Mouse (Mus musculus): ENCODE data around the gene Dnase2a. TPM values are rescaled to one million over a fixed set of nuclear protein-coding genes. Genes with fewer than 3 reads are reported as not detected.

Gene Dnase2a
- polyA plus RNA-seq, 1 experiment from 2014 or later: 12.8 TPM

DNA sequence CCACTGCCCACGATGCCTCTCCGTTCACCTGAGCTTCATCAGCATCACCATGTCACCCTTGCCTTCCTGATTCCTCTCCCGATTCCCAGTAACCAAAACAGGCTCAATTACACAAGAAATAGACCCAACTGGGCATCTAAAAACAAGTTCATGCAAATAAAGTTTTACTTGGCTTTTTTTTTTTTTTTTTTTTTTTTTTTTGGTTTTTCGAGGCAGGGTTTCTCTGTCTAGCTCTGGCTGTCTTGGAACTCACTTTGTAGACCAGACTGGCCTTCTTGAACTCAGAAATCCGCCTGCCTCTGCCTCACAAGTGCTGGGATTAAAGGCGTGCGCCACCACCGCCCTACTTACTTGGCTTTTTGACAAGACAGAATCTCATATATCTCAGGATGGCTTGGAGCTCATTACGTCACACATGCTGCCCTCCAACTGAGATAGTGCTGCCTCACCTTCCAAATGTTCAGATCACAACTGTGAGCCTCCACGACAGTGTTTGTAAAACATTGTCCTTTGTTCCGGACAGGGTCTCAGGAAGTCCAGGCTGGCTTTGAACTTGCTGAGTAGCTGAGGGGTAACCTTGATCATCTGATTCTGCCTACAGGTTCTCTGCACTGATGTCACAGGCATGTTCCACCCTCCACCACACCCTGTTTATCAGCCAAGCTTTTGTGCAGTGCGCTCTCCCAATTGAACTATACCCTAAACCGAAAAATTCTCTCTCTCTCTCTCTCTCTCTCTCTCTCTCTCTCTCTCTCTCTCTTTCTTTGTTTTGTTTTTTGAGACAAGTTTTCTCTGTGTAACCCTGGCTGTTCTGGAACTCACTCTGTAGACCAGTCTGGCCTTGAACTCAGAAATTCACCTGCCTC is 29.5 kb downstream of the Dnase2a start:
- Histone ChIP-seq H3K27me3 (peaks cover 88% of the 10 kb centered on the region), H3K36me3 (no peaks in the 10 kb centered on the region), H3K4me3 (replicated peaks) (peak overlapping the region; percentile 46), H3K9ac (replicated peaks) (no peak overlapping the region), H3K9me3 (no peaks in the 10 kb centered on the region), H3K4me1 (replicated peaks) (peaks cover 24% of the 10 kb centered on the region), H3K27ac (no peak overlapping the region), H3K4me2 (peak overlapping the region; percentile 80)
- ATAC-seq (ENCODE audit: insufficient number of reproducible peaks, insufficient read depth, low FRiP score, low TSS enrichment, low read depth): no peak
- WGBS: 68% methylated on average over 13 of the region's 13 CpGs

DNA sequence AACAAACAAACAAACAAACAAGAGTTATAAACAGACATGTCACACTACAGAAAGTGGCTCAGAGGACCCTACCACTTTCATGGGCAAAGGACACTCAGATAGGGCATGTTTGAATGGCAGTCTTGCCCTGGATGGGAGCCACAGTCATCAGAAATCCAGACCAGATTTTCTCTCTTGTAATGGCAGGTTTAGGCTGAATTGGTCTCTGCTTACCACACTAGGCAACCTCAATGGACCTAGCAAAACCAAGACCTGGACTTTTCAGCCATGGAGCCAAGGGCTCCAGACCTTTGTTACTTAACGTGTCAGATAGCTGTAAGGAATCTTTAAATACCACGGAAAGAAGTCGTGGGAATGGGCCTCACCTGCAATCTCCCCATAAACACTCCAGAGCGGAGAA is 35.3 kb downstream of the Dnase2a start:
- Histone ChIP-seq H3K27me3 (peaks cover 91% of the 10 kb centered on the region), H3K9ac (replicated peaks) (no peak overlapping the region), H3K36me3 (no peaks in the 10 kb centered on the region), H3K27ac (no peak overlapping the region), H3K4me2 (no peak overlapping the region), H3K4me3 (replicated peaks) (no peak overlapping the region), H3K9me3 (no peaks in the 10 kb centered on the region), H3K4me1 (replicated peaks) (peaks cover 11% of the 10 kb centered on the region)
- WGBS: 18% methylated on average over 4 of the region's 4 CpGs
- no peak for ATAC-seq (ENCODE audit: insufficient number of reproducible peaks, insufficient read depth, low FRiP score, low TSS enrichment, low read depth)

DNA sequence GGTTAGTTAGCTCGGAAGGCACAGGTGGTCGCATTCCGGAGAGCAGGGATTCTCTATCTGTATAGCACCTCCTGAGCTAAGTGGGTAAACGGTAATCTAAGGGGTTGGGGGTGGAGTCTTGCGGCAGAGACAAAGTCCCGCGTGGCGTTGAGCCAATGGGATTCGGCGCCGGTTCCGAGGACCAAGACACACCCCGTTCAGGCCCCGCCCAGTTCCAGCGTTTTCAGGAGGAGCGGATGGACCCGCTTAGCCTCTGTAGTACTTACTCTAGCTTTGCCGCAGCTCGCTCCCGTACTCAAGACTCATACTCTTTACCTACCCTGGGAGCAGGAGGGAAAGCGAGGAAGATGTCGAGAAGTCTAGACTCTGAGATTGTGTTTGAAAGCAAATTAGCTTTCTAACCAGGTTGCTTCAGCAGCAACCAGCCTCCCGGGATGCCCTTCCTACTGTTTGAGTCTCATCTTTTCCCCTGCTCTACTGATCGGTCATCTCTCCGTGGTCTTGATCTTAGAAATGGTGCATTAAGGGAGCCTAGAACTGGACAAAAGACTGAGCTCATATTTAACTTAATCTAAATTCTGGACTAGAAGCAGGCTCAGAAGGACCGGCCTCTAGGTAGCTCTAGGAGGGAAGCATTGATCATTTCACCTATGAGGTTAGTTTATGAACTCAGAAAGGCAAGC is 36.3 kb downstream of the Dnase2a start:
- H3K36me3 ChIP-seq: no peaks in the 10 kb centered on the region
- ATAC-seq (ENCODE audit: insufficient number of reproducible peaks, insufficient read depth, low FRiP score, low TSS enrichment, low read depth): no peak
- 3% methylated on average over 26 of the region's 26 CpGs for WGBS
- peak overlapping the region; percentile 47; the same call in 1 of the 2 replicates for H3K4me3 ChIP-seq (replicated peaks)
- H3K9ac ChIP-seq (replicated peaks): no peak overlapping the region
- H3K4me2 ChIP-seq: peak overlapping the region; percentile 30
- peaks cover 89% of the 10 kb centered on the region for H3K27me3 ChIP-seq
- no peaks in the 10 kb centered on the region for H3K9me3 ChIP-seq
- H3K27ac ChIP-seq: no peak overlapping the region
- H3K4me1 ChIP-seq (replicated peaks): peaks cover 11% of the 10 kb centered on the region

DNA sequence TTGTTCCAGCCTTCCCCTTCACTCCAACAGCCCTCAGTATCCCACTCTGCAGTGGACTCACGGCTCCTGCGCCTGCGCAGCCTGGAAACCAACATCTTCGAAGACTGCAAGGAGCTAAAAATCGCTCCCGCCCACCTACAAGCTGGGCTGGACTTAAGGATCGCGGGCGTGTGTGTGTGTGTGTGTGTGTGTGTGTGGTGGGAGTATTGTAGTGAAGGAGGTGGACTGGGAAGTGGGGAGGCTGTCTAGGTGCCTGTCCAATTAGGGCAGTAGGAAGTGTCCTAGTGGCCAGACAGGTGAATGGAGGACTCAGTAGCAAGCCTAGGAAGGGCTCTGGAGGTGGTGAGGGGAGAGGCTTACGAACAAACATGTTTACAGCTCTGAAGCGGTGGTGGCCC is 36.9 kb downstream of the Dnase2a start:
- H3K27ac ChIP-seq: no peak overlapping the region
- peaks cover 91% of the 10 kb centered on the region for H3K27me3 ChIP-seq
- H3K4me3 ChIP-seq (replicated peaks): peak overlapping the region; percentile 47
- peak; percentile 24; the same call in 1 of the 2 replicates for ATAC-seq (ENCODE audit: insufficient number of reproducible peaks, insufficient read depth, low FRiP score, low TSS enrichment, low read depth)
- no peaks in the 10 kb centered on the region for H3K9me3 ChIP-seq
- peak overlapping the region; percentile 86 for H3K4me2 ChIP-seq
- no peak overlapping the region for H3K9ac ChIP-seq (replicated peaks)
- no peaks in the 10 kb centered on the region for H3K36me3 ChIP-seq
- H3K4me1 ChIP-seq (replicated peaks): peaks cover 11% of the 10 kb centered on the region
- WGBS: 6% methylated on average over 11 of the region's 11 CpGs

DNA sequence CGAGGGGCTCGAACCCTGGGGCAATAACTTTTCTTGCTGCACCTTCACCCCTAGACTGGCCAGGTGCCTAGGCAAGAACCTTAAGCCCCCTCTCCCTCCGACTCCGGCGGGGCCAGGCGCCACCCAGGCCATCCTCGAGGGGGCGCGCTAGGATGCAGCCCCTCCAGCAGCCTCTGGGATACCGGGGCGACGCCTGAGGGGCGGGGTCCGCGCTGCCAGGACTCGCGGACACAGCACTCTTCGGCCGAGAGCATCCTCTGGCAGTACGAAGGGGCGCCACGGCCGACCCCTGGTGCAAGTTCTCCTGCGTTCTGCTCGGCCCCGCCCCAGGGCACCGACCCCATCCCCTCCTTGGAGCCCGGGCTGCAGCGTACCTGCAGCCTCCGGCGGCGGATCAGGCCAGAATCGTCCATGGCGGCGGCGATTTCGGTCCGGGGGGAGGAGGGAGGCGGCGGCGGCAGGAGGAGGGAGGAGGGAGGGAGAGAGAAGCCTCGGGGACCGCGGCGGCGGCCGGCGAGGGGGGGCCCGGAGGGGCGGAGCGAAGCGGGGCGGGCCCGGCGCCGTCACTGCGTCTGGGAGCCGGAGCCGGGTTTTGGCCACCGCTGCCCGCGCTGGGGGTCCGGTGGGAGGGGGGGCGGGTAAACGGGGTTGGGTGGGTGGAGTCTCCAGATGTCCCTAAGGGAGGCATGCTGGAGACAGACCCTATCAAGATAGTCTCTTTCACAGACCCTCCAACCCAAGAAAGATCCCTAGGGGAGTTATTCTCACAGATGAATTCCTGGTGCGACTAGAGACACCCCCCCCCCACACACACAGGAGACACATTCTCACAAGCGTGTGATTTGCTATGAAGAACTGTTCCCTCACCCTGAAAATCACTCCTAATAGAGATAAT is 37.5 kb downstream of the Dnase2a start:
- Histone ChIP-seq H3K4me3 (replicated peaks) (peak overlapping the region; percentile 47), H3K9ac (replicated peaks) (peak overlapping the region; percentile 34; the same call in 1 of the 2 replicates), H3K36me3 (no peaks in the 10 kb centered on the region), H3K9me3 (no peaks in the 10 kb centered on the region), H3K27me3 (peaks cover 91% of the 10 kb centered on the region), H3K27ac (no peak overlapping the region), H3K4me1 (replicated peaks) (peaks cover 11% of the 10 kb centered on the region), H3K4me2 (peak overlapping the region; percentile 86)
- WGBS: 1% methylated on average over 50 of the region's 67 CpGs
- no peak; the same call in 1 of the 2 replicates for ATAC-seq (ENCODE audit: insufficient number of reproducible peaks, insufficient read depth, low FRiP score, low TSS enrichment, low read depth)

DNA sequence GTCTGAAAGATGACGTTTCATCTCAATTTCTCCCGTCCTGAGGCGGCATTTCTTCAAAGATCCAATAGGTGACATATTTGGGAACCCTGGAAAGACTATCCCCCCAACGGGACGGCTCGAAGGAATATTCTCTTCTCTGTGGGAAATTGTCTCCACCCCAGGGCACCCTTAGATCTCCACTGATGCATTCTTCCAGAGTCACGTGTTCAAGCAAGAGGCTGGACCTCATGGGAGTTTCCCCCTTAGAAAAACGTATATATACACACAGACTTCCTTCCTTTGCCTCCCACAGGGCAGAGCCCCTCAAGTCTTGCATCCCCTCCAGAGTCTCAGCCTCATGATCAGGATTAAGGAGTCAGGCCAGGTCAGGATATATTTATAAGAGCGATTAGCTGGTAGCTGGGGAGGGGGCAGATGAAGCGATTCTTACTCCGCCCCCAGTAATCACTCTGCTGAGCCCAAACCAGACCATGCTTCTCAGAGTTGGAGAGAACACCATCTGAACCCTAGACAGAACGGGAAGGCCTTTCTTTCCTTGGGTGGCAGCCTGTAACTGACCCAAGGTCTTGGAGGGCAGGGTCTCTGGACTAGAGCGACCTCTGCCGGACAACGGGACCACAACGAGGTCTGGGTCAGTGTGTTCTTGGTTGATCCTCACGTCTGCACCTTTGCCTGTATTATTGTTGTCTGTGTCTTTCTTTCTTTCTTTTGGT is 38.3 kb downstream of the Dnase2a start, which contains the start of gene Rtbdn:
TSS of gene Rtbdn (plus strand) at position 464 of the 713 bp plus-strand sequence.
- WGBS: 10% methylated on average over 17 of the region's 17 CpGs
- Histone ChIP-seq H3K36me3 (no peaks in the 10 kb centered on the region), H3K4me1 (replicated peaks) (peaks cover 11% of the 10 kb centered on the region), H3K4me3 (replicated peaks) (peak within 1 kb of the TSS; percentile 47), H3K27me3 (peaks cover 89% of the 10 kb centered on the region), H3K9me3 (no peaks in the 10 kb centered on the region), H3K4me2 (peak within 1 kb of the TSS; percentile 86), H3K9ac (replicated peaks) (peak within 1 kb of the TSS; percentile 34; the same call in 1 of the 2 replicates), H3K27ac (no peak within 1 kb of the TSS)
- ATAC-seq (ENCODE audit: insufficient number of reproducible peaks, insufficient read depth, low FRiP score, low TSS enrichment, low read depth): no peak

DNA sequence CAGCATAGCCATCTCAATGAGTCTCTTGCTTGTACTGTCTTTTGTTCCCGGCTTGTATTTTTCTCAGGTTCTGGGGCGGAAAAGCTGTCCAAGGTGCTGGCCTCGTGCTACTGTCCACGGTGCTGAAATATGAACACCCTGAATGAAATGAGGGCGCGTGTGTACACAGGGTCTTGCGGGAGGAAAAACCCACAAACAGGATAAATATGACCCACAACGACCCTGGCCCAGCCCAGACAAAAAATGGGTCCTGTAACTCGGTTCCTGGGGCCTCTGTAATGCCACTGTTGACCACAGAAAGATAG is 38.8 kb downstream of the Dnase2a start:
- Histone ChIP-seq H3K9ac (replicated peaks) (no peak overlapping the region), H3K27me3 (peaks cover 90% of the 10 kb centered on the region), H3K36me3 (no peaks in the 10 kb centered on the region), H3K27ac (no peak overlapping the region), H3K4me2 (no peak overlapping the region), H3K4me3 (replicated peaks) (no peak overlapping the region), H3K9me3 (no peaks in the 10 kb centered on the region), H3K4me1 (replicated peaks) (peaks cover 11% of the 10 kb centered on the region)
- no peak for ATAC-seq (ENCODE audit: insufficient number of reproducible peaks, insufficient read depth, low FRiP score, low TSS enrichment, low read depth)
- 13% methylated on average over 9 of the region's 9 CpGs for WGBS

DNA sequence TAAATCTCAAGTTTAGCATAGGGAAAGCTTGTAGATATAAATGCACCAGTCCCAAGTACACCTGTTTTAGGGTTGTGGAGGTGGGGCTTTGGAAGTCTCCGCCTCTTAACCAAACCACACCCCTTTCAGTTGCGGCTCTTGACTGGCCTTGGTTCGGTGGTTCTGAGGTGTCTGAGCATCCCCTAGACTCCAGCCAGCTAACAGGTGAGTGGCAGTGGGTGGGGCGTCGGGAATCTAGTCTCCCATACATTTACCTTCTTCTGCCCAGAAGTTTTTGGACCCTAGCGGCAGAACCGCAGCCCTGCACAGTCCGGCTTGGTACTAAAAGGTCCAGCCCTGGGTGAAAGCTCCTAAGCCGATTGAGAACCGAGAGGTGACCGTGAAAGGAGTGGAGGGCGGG is 41.4 kb downstream of the Dnase2a start:
- 19% methylated on average over 12 of the region's 12 CpGs for WGBS
- ATAC-seq (ENCODE audit: insufficient number of reproducible peaks, insufficient read depth, low FRiP score, low TSS enrichment, low read depth): no peak
- no peak overlapping the region for H3K4me2 ChIP-seq
- H3K36me3 ChIP-seq: no peaks in the 10 kb centered on the region
- H3K9ac ChIP-seq (replicated peaks): no peak overlapping the region
- H3K27ac ChIP-seq: no peak overlapping the region
- H3K4me1 ChIP-seq (replicated peaks): peaks cover 11% of the 10 kb centered on the region
- H3K9me3 ChIP-seq: 0 out of 2 replicates have a peak, but pooled peaks cover 3% of the 10 kb centered on the region
- H3K4me3 ChIP-seq (replicated peaks): no peak overlapping the region
- peaks cover 83% of the 10 kb centered on the region for H3K27me3 ChIP-seq

DNA sequence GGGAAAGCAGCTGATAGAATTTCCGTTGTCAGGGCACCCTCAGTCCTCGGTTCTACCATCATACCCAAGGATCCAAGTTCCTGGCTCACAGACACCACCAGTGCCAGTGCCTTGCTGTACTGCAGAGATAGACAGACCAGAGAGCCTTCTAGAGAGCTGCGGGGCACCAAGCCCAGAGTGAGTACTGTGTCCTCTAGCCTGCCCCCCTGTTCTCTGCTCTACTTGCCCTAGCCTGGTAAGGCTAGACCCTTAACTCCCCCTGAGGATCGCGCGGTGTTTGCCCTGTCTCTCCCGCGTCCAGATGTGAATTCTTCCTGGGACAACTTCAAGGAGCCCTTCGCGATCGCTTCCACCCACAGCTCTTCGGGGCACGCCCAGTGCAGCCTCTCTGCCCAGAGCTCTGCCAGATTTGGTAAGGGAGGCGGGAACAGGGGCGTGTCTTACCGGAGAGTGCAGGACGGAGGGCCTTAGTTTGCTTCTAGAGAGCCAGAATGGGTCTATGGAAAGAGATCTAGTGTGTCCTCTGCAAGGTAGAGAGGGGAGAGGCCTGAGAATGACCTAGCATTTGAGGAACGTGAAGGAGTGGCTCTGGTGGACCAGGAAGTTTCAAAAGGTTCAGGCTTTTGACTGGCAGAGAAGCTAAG is 44.4 kb downstream of the Dnase2a start:
- no peak overlapping the region for H3K27ac ChIP-seq
- no peaks in the 10 kb centered on the region for H3K4me1 ChIP-seq (replicated peaks)
- ATAC-seq (ENCODE audit: insufficient number of reproducible peaks, insufficient read depth, low FRiP score, low TSS enrichment, low read depth): no peak
- no peak overlapping the region for H3K4me3 ChIP-seq (replicated peaks)
- WGBS: 7% methylated on average over 18 of the region's 18 CpGs
- H3K36me3 ChIP-seq: peaks cover 13% of the 10 kb centered on the region
- no peak overlapping the region for H3K9ac ChIP-seq (replicated peaks)
- H3K9me3 ChIP-seq: 0 out of 2 replicates have a peak, but pooled peaks cover 3% of the 10 kb centered on the region
- H3K4me2 ChIP-seq: no peak overlapping the region
- H3K27me3 ChIP-seq: peaks cover 56% of the 10 kb centered on the region

DNA sequence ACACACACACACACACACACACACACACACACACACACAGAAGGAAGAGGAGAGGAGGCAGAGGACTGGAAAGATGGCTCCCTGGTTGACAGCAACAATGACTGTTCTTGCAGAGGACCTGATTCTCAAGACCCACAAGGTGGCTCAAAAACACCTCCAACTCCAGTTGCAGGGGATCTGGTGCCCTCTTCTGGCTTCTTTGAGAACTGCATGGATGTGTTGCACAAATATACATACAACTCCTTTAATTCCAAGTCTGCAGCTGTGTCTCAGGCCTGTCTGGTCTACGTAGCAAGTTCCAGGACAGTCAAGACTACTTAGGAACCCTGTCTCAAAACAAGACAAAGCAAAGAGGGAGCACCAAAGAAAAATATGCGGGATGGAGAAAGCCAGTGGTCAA is 48.4 kb downstream of the Dnase2a start:
- Histone ChIP-seq H3K27ac (no peak overlapping the region), H3K9ac (replicated peaks) (no peak overlapping the region), H3K4me1 (replicated peaks) (no peaks in the 10 kb centered on the region), H3K36me3 (peaks cover 48% of the 10 kb centered on the region), H3K27me3 (peaks cover 20% of the 10 kb centered on the region), H3K4me2 (no peak overlapping the region), H3K9me3 (0 out of 2 replicates have a peak, but pooled peaks cover 3% of the 10 kb centered on the region), H3K4me3 (replicated peaks) (no peak overlapping the region)
- WGBS: 60% methylated on average over 2 of the region's 2 CpGs
- no peak for ATAC-seq (ENCODE audit: insufficient number of reproducible peaks, insufficient read depth, low FRiP score, low TSS enrichment, low read depth)
